Mouse (Mus musculus): ENCODE results near the gene Pnpo.

The Pnpo gene

DNA sequence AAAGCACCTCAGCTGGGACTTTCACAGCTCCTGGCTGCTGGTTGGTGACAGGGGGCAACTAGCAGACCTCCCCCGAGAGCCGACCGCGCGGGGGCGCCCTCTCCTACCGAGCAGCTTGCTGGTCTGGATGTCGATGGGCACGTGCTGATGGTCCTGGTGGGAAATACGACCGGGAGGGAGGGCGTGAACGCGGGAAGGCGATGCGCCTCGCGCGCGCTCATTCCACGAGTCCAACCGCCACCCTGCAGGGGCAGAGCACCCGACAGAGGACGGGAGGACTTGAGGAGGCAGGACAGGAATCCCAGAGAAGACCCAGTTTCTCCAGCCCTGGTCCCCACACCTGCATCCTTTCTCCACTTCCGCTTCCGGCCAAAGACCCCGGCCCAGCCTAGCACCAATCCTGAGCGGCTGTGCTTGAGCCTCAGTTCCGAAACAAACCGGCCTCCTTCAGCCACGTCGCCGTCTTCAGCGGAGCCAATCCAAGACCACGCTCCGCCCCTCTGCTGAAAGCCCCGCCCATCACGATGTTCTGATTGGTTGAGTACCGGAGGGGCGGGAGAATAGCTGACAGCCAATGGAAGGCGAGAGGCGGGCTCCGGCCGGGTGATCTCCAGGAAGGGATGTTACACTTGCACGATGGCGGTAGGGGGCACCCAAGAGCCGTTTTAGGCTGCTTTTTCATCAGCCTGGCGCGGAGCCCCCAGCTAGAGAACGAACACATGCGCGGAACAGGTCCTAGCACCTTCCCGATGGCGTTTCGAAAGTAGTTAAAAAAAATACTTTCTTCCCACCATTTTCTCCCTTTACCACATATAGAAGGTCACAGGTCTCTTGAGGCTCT, 27.5 kb downstream of the Pnpo start, which contains the start of gene Cdk5rap3:
TSS of gene Cdk5rap3 (minus strand) at position 453 of the 841 bp plus-strand sequence.
- ATAC-seq (ENCODE audit: insufficient number of reproducible peaks, low FRiP score, low TSS enrichment) = peak; percentile 93

DNA sequence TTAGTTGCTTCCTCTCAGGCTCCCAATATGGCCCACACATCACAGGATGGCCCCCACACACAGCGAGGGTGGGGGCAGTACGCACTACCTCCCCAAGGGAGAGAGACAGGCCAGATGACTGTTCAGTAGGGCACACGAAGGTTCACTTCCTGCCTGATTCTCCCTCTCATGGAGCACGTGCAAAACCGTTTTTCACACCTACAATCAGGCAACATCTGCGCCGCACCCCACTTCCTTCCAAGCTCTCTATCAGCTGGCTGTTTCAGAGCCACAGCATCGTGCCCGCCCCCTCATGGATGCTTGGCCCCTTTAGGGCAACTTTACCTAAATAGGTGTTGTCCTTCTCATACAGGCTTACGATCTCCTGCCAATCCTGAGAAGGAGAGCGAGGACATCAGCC, 31.1 kb downstream of the Pnpo start:
- ATAC-seq (ENCODE audit: insufficient number of reproducible peaks, low FRiP score, low TSS enrichment) = no peak

DNA sequence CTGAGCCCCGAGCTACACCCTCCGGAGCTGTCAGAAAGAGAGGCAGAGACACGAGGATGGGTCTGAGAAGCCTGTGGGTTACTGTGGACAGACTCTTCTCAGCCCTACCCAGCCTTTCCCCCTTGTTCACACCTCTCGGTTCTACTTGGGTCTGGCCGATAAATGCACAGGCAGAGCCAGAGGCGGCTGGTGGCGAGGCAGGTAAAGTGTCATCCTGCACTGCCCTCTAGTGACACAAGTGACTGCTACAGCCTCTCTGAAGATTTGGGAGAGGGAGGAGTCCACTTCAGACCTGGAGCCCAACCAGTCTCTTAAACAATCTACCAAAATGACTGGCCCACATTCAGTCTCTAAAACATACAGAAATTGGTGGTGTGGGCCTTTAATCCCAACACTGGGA, 33.8 kb downstream of the Pnpo start:
- peak; percentile 50; the same call in 1 of the 2 replicates for ATAC-seq (ENCODE audit: insufficient number of reproducible peaks, low FRiP score, low TSS enrichment)

DNA sequence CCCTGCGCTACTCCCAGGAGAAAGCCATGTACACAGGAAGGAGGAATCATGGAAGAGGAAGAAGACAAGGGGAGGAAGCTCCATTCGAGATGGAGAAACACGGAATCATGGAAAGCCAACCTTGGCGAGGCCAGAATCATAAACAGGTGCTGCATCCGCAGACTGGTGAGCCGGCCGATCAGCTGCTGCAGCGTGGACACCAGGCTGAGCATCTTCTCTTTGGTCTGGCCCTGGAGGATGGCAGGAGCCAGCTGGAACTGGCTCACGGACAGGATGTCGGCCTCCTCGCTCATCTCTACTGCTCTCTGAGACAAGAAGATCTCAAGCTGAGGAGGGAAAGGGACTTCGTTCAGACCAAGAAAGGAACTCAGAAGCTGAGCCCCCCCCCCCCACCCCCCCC, 35.2 kb downstream of the Pnpo start:
- ATAC-seq (ENCODE audit: insufficient number of reproducible peaks, low FRiP score, low TSS enrichment) = no peak

DNA sequence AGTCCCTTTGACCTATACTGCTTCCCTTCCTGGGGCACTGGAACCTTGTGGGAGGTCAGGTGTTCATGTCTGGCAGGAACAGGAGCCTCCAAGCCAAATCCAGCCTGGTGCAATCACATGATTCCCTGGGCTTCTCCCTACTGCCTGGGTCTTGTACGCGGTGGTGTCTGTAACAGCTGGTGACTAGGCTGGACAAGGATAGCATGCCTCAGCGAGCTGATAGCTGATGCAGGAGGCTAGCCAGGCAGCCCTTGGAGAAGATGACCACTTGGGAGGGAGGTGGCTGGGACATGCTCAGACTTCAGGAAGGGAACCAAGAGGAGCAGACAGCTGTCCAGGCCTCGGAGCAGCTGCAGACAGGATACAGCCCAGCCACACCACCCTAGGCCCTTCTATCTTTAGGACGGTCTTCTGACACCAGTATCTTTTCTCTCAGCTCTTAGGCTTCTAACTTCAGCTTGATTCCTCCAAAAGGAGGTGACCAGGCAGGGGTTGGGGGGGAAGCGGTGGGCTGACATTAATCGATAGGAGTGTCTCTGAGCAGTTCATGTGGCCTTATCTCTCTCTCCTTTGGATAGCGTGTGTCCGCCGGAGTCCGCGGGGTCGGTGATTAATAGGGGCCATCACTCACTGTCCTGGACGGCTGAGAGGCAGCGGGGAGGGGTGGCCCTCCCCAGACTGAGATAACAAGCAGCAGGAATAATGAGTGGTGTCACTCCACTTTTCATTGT, 37.2 kb downstream of the Pnpo start:
- ATAC-seq (ENCODE audit: insufficient number of reproducible peaks, low FRiP score, low TSS enrichment) = no peak

DNA sequence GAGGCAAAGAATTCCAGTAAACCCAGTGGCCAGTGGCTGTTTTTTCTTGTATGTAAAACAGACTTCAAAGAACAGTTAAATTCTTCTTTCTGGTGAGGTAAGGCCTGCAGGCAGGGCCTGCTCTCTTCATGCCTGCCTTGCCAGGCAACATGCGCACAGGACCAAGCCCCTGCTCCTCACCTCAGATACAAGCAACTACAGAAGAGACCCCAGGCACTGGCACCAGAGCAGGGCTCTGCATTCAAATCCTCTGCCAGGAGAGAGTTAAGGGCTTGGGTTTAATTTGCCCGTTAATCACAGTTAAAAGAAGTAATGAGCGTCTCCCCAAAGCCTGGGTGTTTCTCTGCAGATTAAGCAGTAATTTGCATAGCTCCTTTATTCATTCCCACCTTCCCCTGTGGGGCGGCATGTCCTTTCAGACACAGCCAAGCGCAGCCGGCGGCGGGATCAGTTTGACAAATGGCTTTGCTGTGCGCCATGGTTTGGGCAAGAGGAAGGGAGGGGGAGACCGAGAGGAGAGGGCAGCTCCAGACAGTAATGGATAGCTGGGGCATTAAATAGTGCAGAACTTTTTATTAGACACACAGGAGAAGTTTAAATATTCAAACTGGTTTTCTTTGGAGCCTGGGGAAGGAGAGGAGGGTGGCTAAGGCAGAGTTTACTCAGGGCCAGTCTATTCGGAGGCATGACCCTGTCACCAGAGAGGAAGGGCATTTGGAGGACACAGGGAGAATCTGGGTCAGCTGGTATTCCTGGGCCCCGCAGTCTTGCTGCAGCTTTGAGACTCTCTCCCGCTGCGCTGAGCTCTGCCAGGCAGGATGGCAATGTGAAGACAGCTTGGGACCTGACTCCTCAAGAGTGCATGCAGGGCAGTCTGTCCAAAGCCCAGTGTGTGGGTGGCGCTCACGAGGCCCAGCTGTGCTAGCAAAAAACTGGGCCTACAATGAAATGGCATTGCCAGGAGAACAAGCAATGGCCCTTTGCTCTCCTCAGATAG, 40.8 kb downstream of the Pnpo start:
- no peak for ATAC-seq (ENCODE audit: insufficient number of reproducible peaks, low FRiP score, low TSS enrichment)

DNA sequence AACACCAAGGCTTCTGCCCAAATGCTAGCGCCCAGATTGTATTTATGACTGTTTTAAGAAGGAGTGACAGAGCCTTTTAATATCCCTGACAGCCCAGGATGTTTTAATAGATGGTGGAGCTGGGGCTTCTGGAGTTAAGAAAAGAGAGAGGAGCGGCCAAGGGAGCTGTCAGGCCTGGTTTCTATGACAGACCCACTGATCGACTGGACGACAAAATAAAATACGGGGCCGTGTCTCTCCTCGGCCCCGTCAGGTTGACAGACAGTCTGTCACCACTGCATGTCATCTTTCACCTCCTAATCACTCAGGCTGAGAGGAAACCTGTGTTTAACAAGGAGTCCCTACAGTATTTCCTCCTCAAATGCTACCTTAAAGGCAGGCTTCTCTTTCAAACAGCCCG, 42.5 kb downstream of the Pnpo start:
- ATAC-seq (ENCODE audit: insufficient number of reproducible peaks, low FRiP score, low TSS enrichment) = no peak

DNA sequence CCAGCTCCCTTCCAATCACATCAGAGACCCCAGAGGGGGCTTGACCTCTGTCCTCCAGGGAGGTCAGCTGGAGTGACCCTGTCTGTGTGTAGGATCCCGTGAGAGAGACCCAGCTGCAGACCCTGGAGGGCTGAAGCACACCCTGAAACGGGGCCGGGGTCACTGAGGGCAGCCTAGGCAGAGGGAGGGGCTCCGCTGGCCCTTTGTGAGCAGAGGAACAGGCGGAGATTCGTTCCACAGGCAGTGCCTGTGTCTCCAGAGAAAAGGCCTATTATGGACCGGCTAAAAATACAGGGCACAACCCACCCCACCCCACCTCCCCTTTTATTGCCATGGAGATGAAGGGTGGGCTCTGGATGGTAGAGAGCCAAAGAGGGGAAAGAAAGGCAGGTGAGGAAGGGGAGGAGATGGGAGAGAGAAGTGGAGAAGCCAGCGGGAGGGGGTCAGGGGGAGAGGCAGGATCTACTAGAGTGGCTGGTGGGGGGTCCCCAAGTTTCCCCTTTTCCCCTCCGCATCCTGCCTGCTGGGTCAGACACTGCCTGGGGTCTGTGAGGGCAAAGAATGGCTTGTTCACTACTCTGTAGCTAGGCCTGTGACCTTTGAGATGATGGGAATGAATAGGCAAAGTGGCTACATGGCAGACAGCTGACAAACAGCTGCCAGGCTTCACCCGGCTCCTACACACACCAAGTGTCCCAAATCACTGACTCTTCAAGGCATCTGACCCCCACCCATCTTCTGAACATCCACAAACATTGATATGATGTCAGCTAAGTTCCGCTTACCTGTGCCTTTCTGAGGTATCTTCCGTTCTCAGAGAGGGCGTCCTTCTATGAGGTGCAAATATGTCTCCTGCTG, 44.1 kb downstream of the Pnpo start:
- no peak for ATAC-seq (ENCODE audit: insufficient number of reproducible peaks, low FRiP score, low TSS enrichment)

DNA sequence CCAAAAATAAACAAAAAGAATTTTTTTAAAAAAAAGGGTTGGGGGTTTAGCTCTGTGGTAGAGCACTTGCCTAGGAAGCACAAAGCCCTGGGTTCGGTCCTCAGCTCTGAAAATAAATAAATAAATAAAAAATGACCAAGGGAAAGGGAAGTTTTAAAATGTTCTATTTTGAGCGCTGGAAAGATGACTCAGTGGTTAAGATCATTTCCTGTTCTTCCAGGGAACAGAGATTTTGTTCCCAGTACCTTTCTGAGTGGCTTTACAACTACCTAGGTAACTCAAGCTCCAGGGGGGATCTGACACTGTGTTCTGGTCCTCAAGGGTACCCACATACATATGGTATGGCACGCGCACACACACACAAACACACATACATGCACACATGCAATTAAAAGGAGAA, 47.9 kb downstream of the Pnpo start:
- ATAC-seq (ENCODE audit: insufficient number of reproducible peaks, low FRiP score, low TSS enrichment) = no peak

DNA sequence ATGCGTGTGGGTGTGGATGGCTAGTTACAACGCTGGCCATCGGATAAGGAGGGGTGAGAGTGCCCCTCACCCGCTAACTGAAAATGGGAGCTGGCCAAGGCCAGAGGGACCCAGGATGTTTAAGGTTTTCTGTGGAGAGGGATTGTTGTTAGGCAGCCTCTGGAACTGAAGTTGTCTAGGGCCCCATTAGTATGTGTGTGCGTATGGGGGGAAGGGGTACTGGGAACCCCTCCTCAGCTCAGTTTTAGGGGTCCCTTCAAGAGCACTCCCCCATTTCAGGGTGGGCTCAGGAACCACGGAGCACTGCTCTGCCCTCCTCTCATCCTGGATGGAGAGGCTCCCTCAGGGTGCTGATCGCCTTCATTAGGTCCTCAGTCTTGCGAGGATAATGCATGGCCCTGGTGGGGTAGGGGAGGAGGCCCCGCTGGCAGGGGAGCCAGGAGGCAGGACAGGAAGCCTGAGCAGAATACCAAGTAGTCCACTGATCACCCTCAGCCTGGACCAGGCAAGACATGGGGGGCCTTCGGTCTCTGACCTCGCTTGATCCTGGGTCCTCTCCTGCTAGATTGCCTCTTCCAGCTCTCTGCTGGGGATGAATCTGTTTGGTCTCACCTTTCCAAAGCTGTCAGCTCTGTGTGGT, 50.5 kb downstream of the Pnpo start:
- no peak for ATAC-seq (ENCODE audit: insufficient number of reproducible peaks, low FRiP score, low TSS enrichment)

DNA sequence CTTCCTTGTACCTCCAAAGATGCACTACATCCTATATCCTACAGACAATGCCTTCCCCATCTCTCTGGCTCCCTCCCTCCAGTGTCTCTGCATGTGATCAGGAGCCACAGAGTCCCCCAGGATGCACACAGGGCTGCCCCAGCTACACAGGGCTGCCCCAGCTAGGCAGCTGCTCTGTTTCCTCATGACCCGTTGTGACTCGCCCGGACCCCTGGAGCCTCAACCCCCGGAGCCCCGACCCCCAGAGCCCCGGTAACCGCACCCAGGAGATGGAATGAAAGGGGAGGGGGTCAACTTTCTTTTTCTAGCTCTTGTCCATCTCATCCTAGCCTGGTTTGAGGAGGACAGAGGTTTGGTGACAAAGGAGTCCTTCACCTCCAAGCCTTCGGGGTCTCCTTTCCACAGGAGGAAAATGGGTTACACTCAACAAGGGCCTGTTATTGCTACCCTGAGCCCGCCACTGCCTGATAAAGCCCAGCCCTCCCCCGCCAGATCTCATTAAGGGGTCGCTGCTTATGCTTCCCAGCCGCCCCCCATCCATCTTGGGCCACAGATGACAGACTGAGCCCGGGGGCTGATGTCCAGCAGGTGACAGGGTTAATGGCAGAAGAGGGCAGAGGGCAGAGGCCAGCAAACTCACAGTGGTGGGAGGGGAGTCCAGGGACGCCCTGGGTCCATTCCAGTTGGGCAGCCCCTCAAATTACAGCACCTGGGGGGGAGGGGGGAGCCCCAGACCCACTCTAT, 51.8 kb downstream of the Pnpo start:
- no peak for ATAC-seq (ENCODE audit: insufficient number of reproducible peaks, low FRiP score, low TSS enrichment)

Measured in cerebellum, adult (tissue).